Comparison of ENCODE assay signal across 23 mouse cellular contexts in genomic region chr2:129602856-129603255, GRCm38 (mm10).
"Had no signal": no experiment of that assay in that cellular context is flagged by ENCODE, and none has a peak within 500 bp of the region (broad histone marks: within the 10 kb centered on the region; RNA-seq: fewer than 3 reads in every experiment).

No protein-coding gene starts in this region.

- H3K27ac ChIP-seq: heart, adult 2 months; heart, embryonic 13.5 days; heart, embryonic 15.5 days; hindbrain, embryonic 12.5 days; kidney, embryonic 15.5 days; kidney, postnatal 0 days; limb, embryonic 13.5 days; limb, embryonic 15.5 days; liver, embryonic 12.5 days; liver, embryonic 14.5 days had no signal

- DNase-seq: gastrocnemius, adult 2 months; gastrocnemius, postnatal 10 days; gastrocnemius, postnatal 25 days; heart, adult 2 months; heart, postnatal 4 days; kidney, adult 11 months; kidney, adult 2 months; kidney, adult 9 months; kidney, postnatal 14 days; kidney, postnatal 36 days; layer of hippocampus, adult 9-11 months; layer of hippocampus, postnatal 36 days; left cerebral cortex, postnatal 4 days had no signal

- H3K4me3 ChIP-seq: gastrocnemius, adult 2 months; heart, adult 2 months; heart, embryonic 13.5 days; heart, embryonic 15.5 days; hindbrain, embryonic 10.5 days; hindbrain, embryonic 12.5 days; kidney, embryonic 15.5 days; limb, embryonic 13.5 days; limb, embryonic 15.5 days; liver, embryonic 12.5 days had no signal
